Mouse (Mus musculus) embryonic facial prominence, embryonic 12.5 days (tissue): ENCODE results near the gene Cenpa. TPM values are rescaled to one million over a fixed set of nuclear protein-coding genes. Genes with fewer than 3 reads are reported as not detected.

ENCODE experiments used
- ATAC-seq: fragments of 200-750 bp; cut with Nextera tagmentation; 2 replicates; pipeline ENCODE4 v1.8.0; 2017; ENCODE audit not compliant: insufficient number of reproducible peaks, insufficient read depth, low FRiP score, low TSS enrichment
- H3K27ac ChIP-seq: fragments of 300-500 bp; sonication (generic); 2 replicates; pipeline ENCODE4 v1.5.1; 2016; ENCODE audit warnings: mild to moderate bottlenecking
- H3K27me3 ChIP-seq: fragments of 300-500 bp; sonication (generic); 2 replicates; pipeline ENCODE4 v1.6.1; 2016; ENCODE audit warnings: mild to moderate bottlenecking, moderate library complexity
- H3K36me3 ChIP-seq: fragments of 300-500 bp; sonication (generic); 2 replicates; pipeline ENCODE4 v1.6.1; 2016; ENCODE audit warnings: mild to moderate bottlenecking
- H3K4me1 ChIP-seq: fragments of 300-500 bp; sonication (generic); 2 replicates; pipeline ENCODE4 v1.6.1; 2016
- H3K4me2 ChIP-seq: fragments of 300-500 bp; sonication (generic); replicated peaks from 2 replicates; pipeline ENCODE4 v1.6.1; 2016; ENCODE audit warnings: mild to moderate bottlenecking, moderate library complexity
- H3K4me3 ChIP-seq: fragments of 300-500 bp; sonication (generic); 2 replicates; pipeline ENCODE4 v1.5.1; 2016; ENCODE audit warnings: mild to moderate bottlenecking
- H3K9ac ChIP-seq: fragments of 300-500 bp; sonication (generic); 2 replicates; pipeline ENCODE4 v1.6.1; 2016; ENCODE audit warnings: mild to moderate bottlenecking, moderate library complexity
- H3K9me3 ChIP-seq: fragments of 300-500 bp; sonication (generic); 2 replicates; pipeline ENCODE4 v1.6.1; 2016; ENCODE audit warnings: mild to moderate bottlenecking, moderate library complexity
- WGBS: fragments of 180-500 bp; shearing (Covaris S2); methylation state at CpG from one replicate; pipeline ENCODE4 v1.1.7; 2016; 5-methylcytosine and 5-hydroxymethylcytosine counted together
- polyA plus RNA-seq: library from polyadenylated mRNA; unstranded; fragments of >200 nt; fragmentation: Nextera tagmentation; extraction: Ambion mirVana; gene quantifications from 2 replicates; pipeline ENCODE4 v1.2.1, GENCODE M21; 2016

The Cenpa gene
- polyA plus RNA-seq, 1 experiment from 2014 or later, result 350 TPM

DNA sequence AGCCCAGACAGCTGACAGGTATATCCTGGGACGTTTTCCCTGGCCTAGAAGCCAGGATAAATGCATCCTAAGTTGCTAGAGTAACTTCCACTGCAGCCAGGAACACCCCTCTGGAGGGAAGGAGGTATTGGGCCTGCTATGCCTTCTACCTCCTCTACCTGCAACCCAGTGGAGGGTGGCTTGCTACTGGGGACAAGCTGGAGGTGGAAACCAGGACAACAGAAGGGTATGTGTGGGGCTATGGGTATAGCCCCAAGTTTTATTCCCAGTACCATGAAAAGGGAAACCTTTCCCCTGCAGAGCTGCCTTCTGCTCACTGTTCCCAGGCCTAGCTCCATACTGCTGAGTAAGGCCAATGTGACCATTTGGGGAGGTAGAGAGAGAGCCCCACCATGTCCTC lies 42.3 kb upstream of the Cenpa start:
- no peak for ATAC-seq
- no peak overlapping the region for H3K27ac ChIP-seq
- H3K4me2 ChIP-seq, result no peak overlapping the region
- no peak overlapping the region for H3K4me3 ChIP-seq
- H3K36me3 ChIP-seq, result no peaks in the 10 kb centered on the region
- peaks cover 14% of the 10 kb centered on the region for H3K4me1 ChIP-seq
- 29% methylated on average over 1 of the region's 1 CpGs for WGBS
- H3K9me3 ChIP-seq, result no peaks in the 10 kb centered on the region
- H3K27me3 ChIP-seq, result peaks cover 27% of the 10 kb centered on the region
- H3K9ac ChIP-seq, result no peak overlapping the region

DNA sequence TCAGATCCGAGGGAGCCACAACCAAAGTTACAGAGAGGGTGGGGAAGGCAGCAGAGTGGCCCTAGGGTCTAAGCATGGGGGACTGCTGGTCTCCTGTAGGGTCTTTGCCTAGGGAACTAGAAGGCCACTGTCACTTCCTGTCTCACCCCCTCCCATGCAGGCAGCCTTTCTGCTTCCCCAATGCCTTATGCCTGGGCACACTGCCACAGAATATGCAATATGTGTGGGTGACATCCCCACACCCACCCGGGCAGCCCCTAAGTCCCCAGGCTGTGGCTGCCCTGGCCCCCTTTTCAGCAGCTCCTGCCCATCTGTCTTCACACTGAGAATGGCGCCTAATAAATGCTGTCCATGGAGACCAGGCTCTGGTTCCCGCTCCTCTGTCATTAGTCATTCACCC lies 41.7 kb upstream of the Cenpa start:
- H3K4me3 ChIP-seq, result no peak overlapping the region
- H3K4me1 ChIP-seq, result peaks cover 14% of the 10 kb centered on the region
- H3K27ac ChIP-seq, result no peak overlapping the region
- 52% methylated on average over 4 of the region's 4 CpGs for WGBS
- no peak overlapping the region for H3K4me2 ChIP-seq
- no peaks in the 10 kb centered on the region for H3K36me3 ChIP-seq
- H3K9ac ChIP-seq, result no peak overlapping the region
- no peak for ATAC-seq
- no peaks in the 10 kb centered on the region for H3K9me3 ChIP-seq
- H3K27me3 ChIP-seq, result peaks cover 26% of the 10 kb centered on the region

DNA sequence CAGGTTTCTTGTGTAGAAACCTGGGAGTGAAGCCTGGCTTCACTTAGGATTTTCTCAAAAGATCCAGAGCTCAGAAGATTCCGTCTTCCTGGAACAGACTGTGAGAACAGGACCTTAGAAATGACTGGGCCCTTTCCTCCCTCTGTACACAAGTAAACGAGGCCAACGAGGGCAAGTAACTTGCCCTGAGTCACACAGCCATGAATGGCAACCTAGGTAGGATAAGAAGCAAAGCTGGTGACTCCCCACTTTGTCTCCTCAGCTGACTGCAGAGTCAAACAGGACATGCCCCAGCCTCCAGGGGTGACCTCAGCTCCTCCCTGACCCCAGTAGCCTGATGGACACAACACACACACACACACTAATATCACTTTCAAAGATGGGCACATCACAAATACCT lies 41.2 kb upstream of the Cenpa start:
- Histone ChIP-seq H3K4me2 (no peak overlapping the region), H3K27ac (no peak overlapping the region), H3K4me1 (peaks cover 14% of the 10 kb centered on the region), H3K9me3 (no peaks in the 10 kb centered on the region), H3K36me3 (no peaks in the 10 kb centered on the region), H3K27me3 (peaks cover 25% of the 10 kb centered on the region), H3K4me3 (no peak overlapping the region), H3K9ac (no peak overlapping the region)
- ATAC-seq, result no peak
- 69% methylated on average over 3 of the region's 3 CpGs for WGBS

DNA sequence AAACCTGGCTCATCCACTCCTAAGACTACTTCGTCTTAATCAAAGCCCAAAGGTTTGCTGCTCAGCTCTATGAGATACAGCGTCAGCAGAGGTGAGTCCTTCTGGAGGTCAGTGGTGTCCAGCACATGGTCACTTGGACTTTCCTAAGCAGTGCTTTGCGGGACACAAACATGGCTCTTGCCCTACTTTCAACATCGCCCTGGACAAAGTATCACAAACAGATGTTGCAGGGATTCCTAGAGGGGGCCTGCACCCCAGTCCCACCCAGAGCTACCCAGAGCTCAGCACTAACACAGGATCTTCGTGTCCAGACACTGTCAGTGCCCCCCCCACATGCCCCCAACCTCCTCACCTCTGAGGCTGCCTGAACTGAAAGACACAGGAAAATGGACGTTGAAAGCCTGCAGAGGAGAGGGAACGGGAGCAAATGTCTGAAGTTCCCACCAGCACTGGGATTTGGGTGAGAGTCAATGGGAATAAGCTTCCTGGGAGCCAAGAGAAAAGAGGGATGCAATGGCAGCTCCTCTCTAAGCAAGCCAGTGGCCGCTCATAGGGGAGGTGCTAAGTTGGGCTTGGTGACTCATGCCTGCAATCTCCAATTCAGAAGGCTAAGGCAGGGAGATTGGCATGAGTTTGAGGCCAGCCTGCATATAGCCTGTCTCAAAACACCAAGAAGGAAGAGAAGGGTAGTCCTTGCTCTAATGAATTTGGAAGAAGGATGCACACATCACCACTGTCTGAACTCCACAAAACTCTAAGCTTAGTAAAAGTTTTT lies 40.1 kb upstream of the Cenpa start:
- H3K4me3 ChIP-seq, result no peak overlapping the region
- H3K9ac ChIP-seq, result no peak overlapping the region
- no peaks in the 10 kb centered on the region for H3K36me3 ChIP-seq
- H3K27ac ChIP-seq, result no peak overlapping the region
- peaks cover 14% of the 10 kb centered on the region for H3K4me1 ChIP-seq
- no peak for ATAC-seq
- 76% methylated on average over 8 of the region's 8 CpGs for WGBS
- H3K27me3 ChIP-seq, result peaks cover 14% of the 10 kb centered on the region
- H3K4me2 ChIP-seq, result no peak overlapping the region
- no peaks in the 10 kb centered on the region for H3K9me3 ChIP-seq

DNA sequence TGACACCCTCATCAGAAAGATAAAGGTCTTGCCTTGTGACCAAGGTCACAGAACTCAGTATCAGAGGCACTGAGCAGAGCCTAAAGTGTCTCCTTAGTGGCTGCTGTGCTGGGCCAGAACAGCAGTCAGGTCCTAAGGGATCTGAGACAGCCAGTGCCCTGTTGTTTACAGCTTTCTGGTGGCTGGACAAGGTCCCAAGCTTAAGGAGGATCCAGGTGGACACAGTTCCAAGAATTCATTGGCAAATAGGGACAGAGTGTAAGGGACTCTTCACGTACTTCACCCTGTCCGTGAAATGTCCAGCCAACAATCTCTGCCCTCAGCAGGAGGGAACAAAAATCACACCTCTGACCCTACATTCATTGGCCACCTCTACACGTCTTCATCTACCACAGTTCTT lies 38.1 kb upstream of the Cenpa start:
- Histone ChIP-seq H3K4me3 (no peak overlapping the region), H3K9ac (no peak overlapping the region), H3K27ac (no peak overlapping the region), H3K4me1 (no peaks in the 10 kb centered on the region), H3K27me3 (no peaks in the 10 kb centered on the region), H3K4me2 (no peak overlapping the region), H3K9me3 (no peaks in the 10 kb centered on the region), H3K36me3 (no peaks in the 10 kb centered on the region)
- ATAC-seq, result no peak
- 80% methylated on average over 3 of the region's 3 CpGs for WGBS

DNA sequence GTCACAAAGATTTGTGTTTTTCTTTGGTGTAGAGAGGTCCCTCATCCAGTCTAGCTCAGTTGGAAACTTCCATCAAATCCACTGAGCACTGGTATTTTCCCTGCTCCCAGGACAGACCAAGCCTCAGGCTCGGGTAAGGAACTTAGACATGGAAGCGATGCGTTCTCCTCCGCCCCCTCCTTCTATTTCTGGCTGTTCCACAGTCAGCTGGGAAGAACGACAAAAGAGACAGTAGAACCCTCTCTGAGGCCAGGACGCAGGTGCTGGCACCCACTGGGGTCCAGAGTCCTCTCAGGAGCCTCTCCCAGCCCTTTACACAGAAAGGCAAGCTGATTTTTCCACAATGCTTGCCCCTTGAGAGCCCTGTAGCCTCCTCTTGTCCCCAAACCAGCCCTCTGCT lies 36.2 kb upstream of the Cenpa start:
- WGBS, result 76% methylated on average over 6 of the region's 6 CpGs
- no peaks in the 10 kb centered on the region for H3K36me3 ChIP-seq
- H3K27me3 ChIP-seq, result no peaks in the 10 kb centered on the region

DNA sequence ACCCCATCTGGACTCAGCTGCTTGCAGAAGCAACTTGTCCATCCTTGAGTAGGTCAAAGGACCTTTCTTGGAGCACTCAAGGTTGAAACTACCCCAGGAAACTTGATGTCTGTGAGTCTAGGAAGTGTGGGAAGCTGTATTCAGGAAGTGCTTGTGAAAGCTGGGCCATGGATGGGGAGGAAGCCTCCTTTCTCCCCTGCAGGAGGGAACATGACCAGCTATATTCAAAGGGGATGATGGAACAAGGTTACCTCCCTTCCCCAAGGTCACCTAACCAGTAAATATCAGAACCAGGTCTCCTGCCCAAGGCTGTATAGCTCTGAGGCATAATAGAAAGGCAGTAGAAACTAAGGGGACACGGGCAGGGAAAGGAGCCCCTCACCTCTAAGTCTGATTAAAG lies 34.4 kb upstream of the Cenpa start:
- 57% methylated on average over 1 of the region's 1 CpGs for WGBS
- Histone ChIP-seq H3K9me3 (no peaks in the 10 kb centered on the region), H3K27ac (no peak overlapping the region), H3K36me3 (no peaks in the 10 kb centered on the region), H3K9ac (no peak overlapping the region), H3K4me2 (no peak overlapping the region), H3K4me3 (no peak overlapping the region), H3K27me3 (no peaks in the 10 kb centered on the region), H3K4me1 (no peaks in the 10 kb centered on the region)
- no peak for ATAC-seq

More for the DNA sequence above, 36.2 kb upstream of the Cenpa start:
- no peak overlapping the region for H3K27ac ChIP-seq
- ATAC-seq, result no peak
- no peaks in the 10 kb centered on the region for H3K9me3 ChIP-seq
- H3K4me2 ChIP-seq, result no peak overlapping the region
- no peak overlapping the region for H3K4me3 ChIP-seq
- H3K4me1 ChIP-seq, result no peaks in the 10 kb centered on the region
- H3K9ac ChIP-seq, result no peak overlapping the region

DNA sequence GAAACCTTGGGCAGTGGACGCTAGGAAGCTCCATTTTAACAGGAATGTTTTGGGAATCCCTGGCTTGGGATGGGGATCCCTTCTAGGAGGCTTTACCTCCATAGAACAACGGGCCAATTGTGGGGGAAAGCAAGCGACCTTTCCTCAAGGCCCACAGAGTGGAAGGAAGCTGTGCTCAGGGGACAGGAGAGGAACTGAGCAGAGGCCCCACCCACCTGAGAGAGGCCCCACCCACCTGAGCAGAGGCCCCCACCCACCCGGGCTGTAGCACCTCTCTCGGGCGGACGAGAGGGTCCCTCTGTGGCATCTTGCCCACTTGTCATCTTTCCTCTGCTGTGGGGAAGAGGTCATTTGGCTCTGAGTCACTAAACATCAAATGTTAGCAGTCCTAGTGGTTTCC lies 29.6 kb upstream of the Cenpa start:
- WGBS, result 52% methylated on average over 7 of the region's 7 CpGs

DNA sequence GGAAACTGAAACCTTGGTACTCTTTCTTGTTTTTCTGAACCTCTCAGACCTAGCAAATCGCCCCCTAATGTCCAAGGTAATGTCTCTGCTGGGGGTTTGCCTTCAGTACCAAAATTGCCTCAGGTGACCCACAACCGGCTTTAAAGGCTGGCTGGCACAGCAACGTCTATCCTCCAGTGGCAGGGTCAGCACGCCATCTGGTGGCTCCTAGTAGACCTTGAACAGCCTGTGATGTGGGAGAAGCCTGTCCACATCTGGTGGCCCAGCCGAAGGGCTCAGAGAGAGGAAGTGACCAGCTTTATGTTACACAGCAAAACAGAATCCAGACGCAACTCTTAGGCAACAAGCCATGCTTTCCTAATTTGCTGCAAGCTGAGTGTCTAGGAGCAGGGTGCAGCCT lies 28.5 kb upstream of the Cenpa start:
- Histone ChIP-seq H3K4me3 (no peak overlapping the region), H3K4me1 (no peaks in the 10 kb centered on the region; the same call in 1 of the 2 replicates), H3K9ac (no peak overlapping the region), H3K36me3 (no peaks in the 10 kb centered on the region), H3K9me3 (no peaks in the 10 kb centered on the region), H3K27me3 (no peaks in the 10 kb centered on the region), H3K27ac (no peak overlapping the region), H3K4me2 (no peak overlapping the region)
- WGBS, result 3% methylated on average over 6 of the region's 6 CpGs
- no peak for ATAC-seq

More for the DNA sequence above, 29.6 kb upstream of the Cenpa start:
- Histone ChIP-seq H3K4me3 (no peak overlapping the region), H3K36me3 (no peaks in the 10 kb centered on the region), H3K9me3 (no peaks in the 10 kb centered on the region), H3K4me1 (no peaks in the 10 kb centered on the region; the same call in 1 of the 2 replicates), H3K4me2 (no peak overlapping the region), H3K27me3 (no peaks in the 10 kb centered on the region), H3K9ac (no peak overlapping the region), H3K27ac (no peak overlapping the region)
- no peak for ATAC-seq

DNA sequence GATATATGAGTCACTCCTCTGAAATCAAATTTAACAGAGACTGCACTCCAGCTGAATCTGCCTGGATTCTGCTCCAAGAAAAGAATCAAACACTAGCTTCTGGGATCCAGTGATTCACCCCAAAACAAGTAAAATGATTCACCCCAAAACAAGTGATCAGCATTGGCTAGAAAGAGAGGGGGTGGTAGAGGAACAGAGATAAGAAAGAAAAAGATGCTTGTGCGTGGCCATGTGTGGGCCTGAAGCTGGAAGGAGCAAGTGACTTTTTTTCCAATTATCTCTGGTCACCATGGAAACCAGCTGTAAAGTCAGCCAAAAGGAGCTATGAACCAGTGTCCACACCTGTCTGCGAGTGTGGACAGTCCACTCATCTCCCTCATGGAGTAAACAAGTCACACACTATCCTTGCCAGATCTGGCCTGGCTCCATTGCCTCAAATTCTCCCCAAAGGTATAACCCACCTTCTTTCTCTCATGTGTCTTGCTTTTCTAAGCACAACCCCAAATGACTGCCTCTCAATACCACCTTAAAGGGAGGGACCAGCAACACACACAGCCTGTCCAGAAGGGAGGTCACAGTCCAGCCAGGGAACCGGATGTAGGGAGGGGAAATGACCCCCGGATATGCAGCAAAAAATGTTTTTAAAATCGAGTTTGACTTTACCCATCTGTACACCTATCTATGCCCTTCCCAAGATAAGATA lies 22.9 kb upstream of the Cenpa start:
- 62% methylated on average over 5 of the region's 5 CpGs for WGBS
- H3K27ac ChIP-seq, result no peak overlapping the region
- H3K4me3 ChIP-seq, result no peak overlapping the region
- H3K36me3 ChIP-seq, result no peaks in the 10 kb centered on the region
- no peaks in the 10 kb centered on the region for H3K27me3 ChIP-seq
- H3K9me3 ChIP-seq, result no peaks in the 10 kb centered on the region
- peaks cover 9% of the 10 kb centered on the region for H3K4me1 ChIP-seq
- ATAC-seq, result no peak
- H3K9ac ChIP-seq, result no peak overlapping the region
- no peak overlapping the region for H3K4me2 ChIP-seq

DNA sequence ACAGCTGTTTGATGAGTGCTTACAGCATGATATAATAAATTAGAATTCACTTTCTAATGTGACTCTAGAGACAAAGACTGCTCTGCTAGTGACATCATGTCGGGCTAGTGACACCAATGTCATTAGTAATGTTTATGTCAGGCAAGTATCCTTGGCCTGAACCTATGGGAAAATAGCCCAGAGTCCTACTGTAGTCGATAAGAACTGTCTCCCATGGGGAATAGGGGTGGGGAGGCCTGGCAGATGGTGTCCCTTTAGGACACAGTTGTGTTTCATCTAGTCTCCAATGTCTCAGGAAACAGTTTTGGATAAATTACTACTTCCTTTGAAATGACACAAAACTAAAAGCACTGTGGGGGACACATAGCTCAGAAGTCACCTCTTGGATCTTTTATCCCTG lies 20.5 kb upstream of the Cenpa start:
- no peak for ATAC-seq
- Histone ChIP-seq H3K4me2 (no peak overlapping the region), H3K9ac (no peak overlapping the region), H3K36me3 (no peaks in the 10 kb centered on the region), H3K9me3 (no peaks in the 10 kb centered on the region), H3K4me3 (no peak overlapping the region), H3K4me1 (peaks cover 16% of the 10 kb centered on the region), H3K27me3 (no peaks in the 10 kb centered on the region), H3K27ac (no peak overlapping the region)
- 86% methylated on average over 2 of the region's 2 CpGs for WGBS

DNA sequence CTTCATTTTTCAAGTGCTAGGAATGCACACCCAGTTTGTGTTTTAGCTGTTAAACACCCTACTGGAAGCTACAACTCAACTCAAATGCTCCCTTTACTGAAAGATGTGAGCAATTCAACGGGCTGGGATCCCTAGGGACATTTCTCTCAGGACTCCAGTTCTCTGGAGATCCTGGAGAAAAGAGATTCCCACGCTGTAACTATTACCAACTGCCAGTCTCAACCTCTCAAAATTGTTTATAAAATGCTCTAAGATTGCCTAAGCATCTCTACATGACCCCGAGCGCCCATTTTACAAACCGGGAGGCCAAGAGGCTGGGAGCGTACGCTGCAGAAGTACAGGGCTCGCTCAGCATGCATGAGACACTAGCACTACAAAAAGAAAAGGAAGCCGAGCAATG lies 19.2 kb upstream of the Cenpa start:
- Histone ChIP-seq H3K9ac (peak overlapping the region; percentile 67), H3K4me1 (peaks cover 16% of the 10 kb centered on the region), H3K9me3 (no peaks in the 10 kb centered on the region), H3K36me3 (0 out of 2 replicates have a peak, but pooled peaks cover under 1% of the 10 kb centered on the region), H3K27me3 (no peaks in the 10 kb centered on the region), H3K27ac (peak overlapping the region; percentile 57; the same call in 1 of the 2 replicates), H3K4me2 (peak overlapping the region; percentile 91), H3K4me3 (peak overlapping the region; percentile 79)
- no peak; the same call in 1 of the 2 replicates for ATAC-seq
- WGBS, result 16% methylated on average over 9 of the region's 9 CpGs
